Mouse (Mus musculus): ENCODE measurements around the gene Vmn1r175.
A peak's percentile ranks its signal among the peaks of the same experiment; 100 is the strongest.
"Not testable (repeated sequence)": the region's sequence is repeated elsewhere in the genome, so short reads cannot be mapped to it uniquely, and the experiment has no call there.

The Vmn1r175 gene

GRCm38 (mm10) chr7:23810543-23810942 lies at the start of gene Vmn1r175:
TSS of gene Vmn1r175 (minus strand) at chr7:23810643.
- not testable (repeated sequence) for DNase-seq

- DNase-seq, result not testable (repeated sequence)
Observed at GRCm38 (mm10) chr7:23837272-23837671, 26.8 kb upstream of the Vmn1r175 start, which contains the start of gene Vmn1r176. TSS of gene Vmn1r176 (minus strand) at chr7:23837372.

- DNase-seq, result peak; percentile 0
Observed at GRCm38 (mm10) chr7:23784526-23784925, 25.9 kb downstream of the Vmn1r175 start.

Data from cerebellum, postnatal 10 days (tissue).